Mouse (Mus musculus) left cerebral cortex, postnatal 4 days (tissue): ENCODE results near the gene Tnr. TPM values are rescaled to one million over a fixed set of nuclear protein-coding genes. Genes with fewer than 3 reads are reported as not detected.
"Not testable (repeated sequence)": the region's sequence is repeated elsewhere in the genome, so short reads cannot be mapped to it uniquely, and the experiment has no call there.

Experiments used
- DNase-seq: peaks from one replicate; pipeline ENCODE4 v3.0.0-alpha.2; 2022
- intact Hi-C: fragments of 180-260 bp; cut with DNase I; formaldehyde crosslinking; loops from one replicate; pipeline ENCODE4 v1.15.1; 2025
- total RNA-seq, 2 experiments: library from RNA; stranded (reverse); gene quantifications; 2 replicates each; pipeline ENCODE4 v1.2.3; 2021

Tnr gene
- total RNA-seq, 2 experiments from 2014 or later = 72.5 to 90.4 TPM

DNA sequence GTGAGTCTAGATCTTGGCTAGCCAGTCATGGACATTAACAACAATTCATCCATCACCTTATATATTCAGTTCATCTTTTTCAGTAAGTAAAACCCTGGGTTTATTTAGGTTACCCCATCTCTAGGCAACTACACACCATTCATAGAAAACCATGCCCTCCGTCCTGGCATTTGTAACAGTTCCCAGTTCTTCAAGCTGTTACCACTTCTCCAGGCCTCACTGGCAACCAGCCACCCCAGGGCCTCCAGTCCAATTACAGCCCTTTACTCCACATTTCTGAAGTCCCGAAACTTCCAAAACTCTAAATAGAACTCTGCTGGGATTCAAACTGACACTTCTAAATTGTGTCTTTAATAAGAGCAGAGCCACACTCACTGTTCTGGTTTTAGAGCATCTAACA lies 397.0 kb downstream of the Tnr start:
- intact Hi-C loops = no loop called here

DNA sequence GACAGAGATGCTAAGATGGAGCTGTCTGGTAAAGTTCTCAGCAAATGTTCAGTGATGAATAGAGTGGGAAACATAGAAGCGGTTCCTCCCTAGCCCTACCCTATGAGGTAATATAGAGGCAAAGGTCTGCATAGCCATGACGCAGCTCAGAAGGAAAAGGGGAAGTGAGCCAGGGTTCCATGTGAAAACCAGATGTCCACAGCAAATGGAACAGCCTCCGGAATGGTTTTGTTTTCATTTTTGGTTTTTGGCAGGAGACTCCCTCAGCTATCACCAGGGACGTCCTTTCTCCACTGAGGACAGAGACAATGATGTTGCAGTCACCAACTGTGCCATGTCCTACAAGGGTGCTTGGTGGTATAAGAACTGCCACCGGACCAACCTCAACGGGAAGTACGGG lies 399.4 kb downstream of the Tnr start:
- intact Hi-C loops = no loop called here
- DNase-seq = no peak

More for the DNA sequence above, 397.0 kb downstream of the Tnr start:
- DNase-seq = peak; percentile 34

DNA sequence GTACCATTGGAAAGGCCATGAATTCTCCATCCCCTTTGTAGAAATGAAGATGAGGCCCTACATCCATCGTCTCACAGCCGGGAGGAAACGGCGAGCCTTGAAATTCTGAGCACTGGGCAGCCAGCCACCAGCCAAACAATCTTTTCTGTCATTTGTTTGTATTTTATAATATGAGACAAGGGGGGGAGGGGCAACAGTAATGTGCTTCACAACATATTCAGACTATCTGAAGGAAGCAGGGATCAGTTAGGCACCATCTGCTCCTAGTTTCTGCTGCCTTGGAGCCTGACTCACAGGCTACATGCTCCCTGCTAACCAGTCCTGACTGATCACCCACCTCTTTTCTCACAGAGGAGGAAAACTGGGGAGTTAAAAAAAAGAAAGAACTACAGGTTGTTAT lies 400.5 kb downstream of the Tnr start:
- intact Hi-C loops = no loop called here
- DNase-seq = no peak

DNA sequence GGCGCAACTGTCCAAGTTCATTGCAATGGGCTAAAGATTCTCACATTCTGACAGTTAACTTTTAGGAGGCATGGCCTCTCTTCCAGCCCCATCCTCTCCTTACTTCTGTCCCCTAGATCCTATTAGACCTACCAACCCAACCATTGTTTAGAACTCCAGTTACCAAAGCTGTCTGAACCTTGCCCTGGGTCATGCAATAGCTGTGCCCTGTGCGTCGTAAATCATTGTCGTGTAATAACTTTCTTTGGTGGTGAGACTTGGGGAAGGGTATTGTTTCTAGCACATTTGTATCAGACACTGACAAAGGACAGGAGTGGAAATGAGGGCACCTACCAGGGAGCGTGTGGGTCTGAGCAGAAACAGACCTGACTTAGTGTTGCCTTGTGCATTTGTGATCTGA lies 401.1 kb downstream of the Tnr start:
- intact Hi-C loops = no loop called here
- DNase-seq = no peak

DNA sequence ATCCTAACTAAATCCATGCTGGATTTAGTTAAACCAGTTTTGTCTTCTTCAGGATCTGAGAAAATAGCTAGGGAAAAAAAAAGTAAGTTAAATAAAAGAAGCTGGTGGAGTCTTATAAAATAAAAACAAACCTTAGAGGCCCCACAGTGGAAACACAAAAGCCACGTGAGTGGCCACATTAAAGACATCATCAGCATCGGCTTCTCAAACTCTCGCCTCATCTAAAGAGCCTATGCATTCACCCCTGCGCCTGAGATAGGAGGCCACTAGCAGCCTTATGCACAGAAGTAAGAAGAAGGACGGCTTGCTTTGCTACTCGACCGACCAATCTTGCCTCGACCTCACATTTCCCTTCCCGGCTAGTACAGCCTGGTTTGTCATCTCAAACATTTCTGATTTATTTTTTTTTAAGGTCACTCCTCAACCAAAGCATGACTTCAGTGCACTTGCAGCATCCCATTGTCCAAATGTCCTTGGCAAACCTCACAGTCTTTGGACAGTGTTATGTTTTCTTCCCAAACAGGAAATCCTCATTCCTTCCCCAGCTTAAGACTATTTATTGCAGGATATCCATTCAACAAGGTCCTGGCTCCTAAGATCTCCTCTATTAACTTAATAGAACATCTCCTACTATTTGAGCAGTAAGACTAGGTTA lies 405.2 kb downstream of the Tnr start:
- intact Hi-C loops = no loop called here
- DNase-seq = no peak

DNA sequence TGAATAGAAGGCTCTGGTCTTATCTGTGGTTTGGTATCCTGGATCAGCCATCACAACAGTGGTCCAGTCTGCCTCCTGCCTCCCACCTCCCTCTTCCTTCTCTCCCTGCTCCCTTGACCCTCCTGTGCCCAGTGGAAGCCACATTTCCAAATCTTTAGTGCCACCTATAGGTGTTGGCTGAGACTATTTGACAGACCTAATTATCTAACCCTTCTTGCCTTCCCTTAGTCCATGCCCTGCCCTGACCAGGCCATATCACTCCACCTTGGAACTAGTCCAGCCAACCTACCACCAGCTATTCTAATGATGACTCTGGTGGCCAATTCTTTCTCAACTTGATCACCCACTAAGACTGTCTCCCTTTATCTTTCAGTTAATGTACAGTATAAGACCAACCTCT lies 408.5 kb downstream of the Tnr start:
- intact Hi-C loops = no loop called here

DNA sequence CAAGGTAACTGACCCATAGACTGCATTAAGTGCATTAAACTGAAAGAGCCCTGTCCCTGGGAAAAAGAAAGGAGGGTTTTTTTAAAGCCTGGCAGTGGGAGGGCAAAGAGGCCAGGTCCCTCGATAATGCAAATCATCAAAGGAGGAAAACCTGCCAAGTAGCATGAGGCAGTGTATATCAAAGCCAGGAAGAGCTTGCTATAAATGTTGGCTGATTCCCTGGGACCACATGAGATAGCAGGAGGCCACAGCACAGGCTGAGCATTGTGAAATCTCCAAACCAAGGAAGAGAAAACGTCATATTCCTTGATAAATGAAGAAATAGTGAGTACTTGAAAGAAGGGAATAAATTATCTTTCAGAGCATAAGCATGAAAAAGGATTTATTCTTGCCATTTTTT lies 409.0 kb downstream of the Tnr start:
- intact Hi-C loops = no loop called here
- DNase-seq = no peak

More for the DNA sequence above, 408.5 kb downstream of the Tnr start:
- DNase-seq = no peak

DNA sequence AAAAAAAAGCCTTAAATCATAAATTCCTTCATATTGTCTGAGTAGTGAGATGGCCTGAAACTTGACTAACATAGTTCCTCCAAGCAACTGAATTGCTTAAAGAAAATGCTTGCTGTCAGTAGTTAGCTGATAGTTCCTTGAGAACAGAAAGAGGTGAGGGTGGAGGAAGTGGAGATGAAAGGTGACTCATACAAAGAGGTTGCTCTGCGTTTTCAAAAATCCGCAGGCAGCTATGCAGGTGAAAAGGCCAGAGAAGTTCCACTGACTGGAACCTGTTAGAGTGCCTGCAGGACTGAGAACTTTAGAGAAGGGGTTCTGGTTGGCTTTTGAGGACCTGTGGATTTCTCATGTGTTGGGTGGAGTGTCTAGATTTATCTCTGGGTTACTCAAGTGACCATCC lies 414.9 kb downstream of the Tnr start:
- no peak for DNase-seq
- intact Hi-C loops = no loop called here

DNA sequence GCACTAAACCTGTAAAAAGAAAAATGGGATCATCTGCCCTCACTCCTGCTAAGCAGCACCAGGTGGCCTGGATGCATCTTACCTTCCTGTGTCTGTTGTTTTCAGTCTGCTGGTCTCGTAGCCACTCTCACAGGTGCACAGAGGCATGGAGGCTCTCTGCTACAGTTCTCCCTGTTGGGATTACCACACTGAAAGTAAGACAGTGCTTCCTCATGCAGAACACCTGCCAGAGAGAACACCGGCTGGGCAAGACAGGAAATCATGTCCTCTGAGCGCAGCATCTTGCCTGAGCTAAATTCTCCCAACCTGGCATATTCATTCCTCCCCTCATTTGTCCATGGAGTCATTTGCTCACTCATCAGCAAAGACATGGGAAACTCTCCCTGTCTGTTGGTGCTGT lies 415.8 kb downstream of the Tnr start:
- DNase-seq = no peak
- intact Hi-C loops = no loop called here

DNA sequence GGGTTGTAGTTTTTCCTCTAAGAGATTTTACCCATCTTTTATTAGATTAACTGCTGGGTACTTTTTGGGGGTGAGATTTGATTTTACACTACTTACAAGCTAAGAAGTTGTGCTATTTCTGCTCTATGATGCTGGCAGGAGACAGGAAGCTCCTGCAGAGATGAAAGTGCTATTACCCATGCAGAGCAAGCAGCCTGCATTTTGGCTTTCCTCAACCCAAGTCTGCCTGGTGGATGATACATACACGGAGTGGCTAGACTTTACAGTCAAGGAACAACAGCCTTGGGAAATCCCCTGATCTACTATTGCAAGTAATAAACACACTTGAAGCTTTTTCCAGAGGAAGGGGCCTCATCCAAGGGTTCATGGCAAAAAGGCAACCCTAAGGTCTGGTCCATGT lies 430.0 kb downstream of the Tnr start:
- intact Hi-C loops = no loop called here
- no peak for DNase-seq

DNA sequence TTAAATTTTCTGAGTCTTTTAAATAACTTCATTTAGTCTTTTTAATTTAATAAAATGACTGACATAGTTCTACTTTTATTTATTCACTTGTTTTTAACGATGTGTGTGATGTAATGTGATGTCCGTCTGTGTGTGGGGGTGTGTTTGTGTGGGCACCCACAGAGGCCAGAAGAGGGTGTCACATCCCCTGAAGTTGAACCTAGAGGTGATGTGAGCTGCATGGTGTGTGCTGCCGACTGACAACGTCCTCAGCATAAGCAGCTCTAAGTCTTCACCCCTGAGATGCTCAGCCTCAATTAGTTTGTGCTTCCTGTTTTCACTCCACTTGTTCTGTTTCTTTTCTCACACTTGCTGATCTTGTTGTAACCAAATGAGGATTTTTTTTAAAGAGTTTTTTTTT lies 439.8 kb downstream of the Tnr start:
- intact Hi-C loops = no loop called here
- no peak for DNase-seq

DNA sequence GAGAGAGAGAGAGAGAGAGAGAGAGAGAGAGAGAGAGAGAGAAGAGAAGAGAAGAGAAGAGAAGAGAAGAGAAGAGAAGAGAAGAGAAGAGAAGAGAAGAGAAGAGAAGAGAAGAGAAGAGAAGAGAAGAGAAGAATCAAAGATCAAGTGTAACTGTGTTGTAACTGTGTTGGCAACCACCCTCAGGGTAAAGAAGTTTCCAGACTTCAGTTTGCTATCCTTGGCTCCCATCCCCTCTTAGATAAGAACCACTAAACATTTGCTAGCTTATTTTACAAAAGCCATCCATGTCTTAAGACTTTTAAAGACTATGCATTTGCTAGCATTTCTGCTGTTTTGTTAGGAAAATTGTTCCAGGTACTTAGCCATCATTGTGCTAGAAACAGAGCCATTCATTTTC lies 442.7 kb downstream of the Tnr start:
- DNase-seq, intact Hi-C loops: not testable (repeated sequence)

DNA sequence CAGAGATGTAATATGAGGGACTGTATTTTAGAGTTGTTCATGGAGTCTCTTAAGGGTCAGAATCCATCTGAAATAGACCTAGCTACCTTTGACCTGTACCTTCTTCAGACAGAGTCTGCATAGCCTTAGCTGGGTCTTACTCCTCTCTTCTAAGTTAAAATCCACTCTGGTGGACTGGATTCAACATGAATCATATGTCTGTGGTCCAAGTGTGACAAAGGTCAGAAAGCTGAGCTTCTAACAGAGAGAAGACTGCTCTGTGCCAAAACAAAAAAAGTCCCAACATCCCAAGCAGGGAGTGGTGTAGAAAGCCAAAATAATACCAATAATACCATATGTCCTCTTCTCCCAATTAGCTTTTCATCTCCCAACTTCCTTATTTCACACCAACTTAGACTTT lies 444.8 kb downstream of the Tnr start:
- DNase-seq = no peak
- intact Hi-C loops = no loop called here

DNA sequence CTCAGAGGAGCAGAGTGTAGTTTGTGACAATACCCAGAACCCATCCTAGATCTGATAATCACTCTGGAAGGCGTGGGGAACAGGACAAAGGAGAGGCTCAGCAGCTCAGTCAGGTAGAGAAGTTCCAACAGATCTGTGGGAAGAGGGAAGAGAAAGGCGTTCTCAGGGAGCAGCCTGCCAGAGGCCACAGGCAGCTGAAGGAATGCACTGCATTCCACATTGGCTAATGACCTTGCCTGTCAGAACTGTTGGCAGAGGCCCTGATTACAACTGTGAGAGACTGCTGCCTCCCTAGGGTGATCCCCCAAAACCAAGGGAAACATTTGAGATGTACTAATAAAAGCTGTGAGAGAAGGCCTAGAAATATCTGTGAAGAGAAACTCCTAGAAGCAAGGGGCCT lies 454.2 kb downstream of the Tnr start:
- intact Hi-C loops = no loop called here
- no peak for DNase-seq

DNA sequence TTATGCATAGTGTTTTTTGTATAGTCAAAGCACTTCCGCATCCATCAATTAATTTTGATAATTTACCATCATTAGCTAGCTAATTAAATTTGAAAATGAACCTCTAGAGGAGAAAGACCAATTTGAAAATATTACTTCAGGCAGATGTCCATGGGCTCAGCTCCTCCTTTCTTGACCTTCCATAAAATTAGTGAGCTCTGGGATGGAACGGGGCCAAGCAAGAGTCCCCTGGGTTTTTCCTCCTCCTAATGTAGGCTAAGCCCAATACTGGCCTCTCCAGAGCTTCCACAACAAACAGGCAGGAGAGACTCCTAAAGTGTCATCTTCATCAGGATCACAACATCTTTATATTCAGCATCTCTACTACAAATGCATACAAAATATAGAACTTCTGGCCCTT lies 455.5 kb downstream of the Tnr start:
- peak; percentile 21 for DNase-seq
- intact Hi-C loops = no loop called here

DNA sequence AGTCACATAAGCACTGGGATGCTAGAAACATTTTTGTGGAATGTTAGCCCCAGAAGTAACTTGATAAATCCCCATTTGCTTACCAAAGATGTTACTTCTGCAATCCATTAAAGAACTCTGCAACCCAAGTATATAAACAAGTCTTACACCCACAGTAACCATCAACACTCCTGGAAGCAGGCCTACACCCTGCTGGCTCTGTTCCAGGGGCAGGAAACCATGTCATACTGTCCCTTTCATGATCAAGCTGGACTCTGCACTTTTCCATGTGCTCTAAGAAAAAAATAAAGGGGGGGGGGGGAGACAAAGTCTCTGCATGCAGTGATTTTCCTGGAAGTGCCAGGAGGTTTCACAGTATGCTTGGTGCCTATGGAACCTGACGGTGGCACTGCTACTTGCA lies 456.8 kb downstream of the Tnr start:
- DNase-seq = peak; percentile 10
- intact Hi-C loops = no loop called here
